Mouse (Mus musculus): ENCODE measurements around the gene Rassf8. TPM values are rescaled to one million over a fixed set of nuclear protein-coding genes. Genes with fewer than 3 reads are reported as not detected.

Rassf8 gene
- total RNA-seq, 2 experiments from 2014 or later, result 55.0 to 55.6 TPM

GRCm38 (mm10) chr6:145811174-145811573, 64.6 kb downstream of the Rassf8 start:
- no peak for DNase-seq (ENCODE audit: low spot score in 2 of 2)

- no peak for DNase-seq (ENCODE audit: low spot score in 2 of 2)
Measured at GRCm38 (mm10) chr6:145815200-145815599, 68.7 kb downstream of the Rassf8 start.

GRCm38 (mm10) chr6:145819151-145819550, 72.6 kb downstream of the Rassf8 start:
- no peak for DNase-seq (ENCODE audit: low spot score in 2 of 2)

- no peak for DNase-seq (ENCODE audit: low spot score in 2 of 2)
Measured at GRCm38 (mm10) chr6:145822218-145822617, 75.7 kb downstream of the Rassf8 start.

GRCm38 (mm10) chr6:145823103-145823502, 76.6 kb downstream of the Rassf8 start:
- no peak for DNase-seq (ENCODE audit: low spot score in 2 of 2)

- no peak for DNase-seq (ENCODE audit: low spot score in 2 of 2)
Measured at GRCm38 (mm10) chr6:145823588-145824234, 77.2 kb downstream of the Rassf8 start.

GRCm38 (mm10) chr6:145826305-145826704, 79.8 kb downstream of the Rassf8 start:
- DNase-seq (ENCODE audit: low spot score in 2 of 2), result no peak

- DNase-seq (ENCODE audit: low spot score in 2 of 2), result no peak
Measured at GRCm38 (mm10) chr6:145829062-145829835, 82.7 kb downstream of the Rassf8 start.

- DNase-seq (ENCODE audit: low spot score in 2 of 2), result peak; percentile 46 to 70
Measured at GRCm38 (mm10) chr6:145830117-145830516, 83.6 kb downstream of the Rassf8 start.

- no peak for DNase-seq (ENCODE audit: low spot score in 2 of 2)
Measured at GRCm38 (mm10) chr6:145830617-145831016, 84.1 kb downstream of the Rassf8 start.

- DNase-seq (ENCODE audit: low spot score in 2 of 2), result no peak
Measured at GRCm38 (mm10) chr6:145832927-145833326, 86.4 kb downstream of the Rassf8 start.

GRCm38 (mm10) chr6:145835359-145835758, 88.8 kb downstream of the Rassf8 start:
- DNase-seq (ENCODE audit: low spot score in 2 of 2), result no peak

- DNase-seq (ENCODE audit: low spot score in 2 of 2), result no peak
Measured at GRCm38 (mm10) chr6:145845611-145846010, 99.1 kb downstream of the Rassf8 start.

- no peak for DNase-seq (ENCODE audit: low spot score in 2 of 2)
Measured at GRCm38 (mm10) chr6:145846076-145846475, 99.5 kb downstream of the Rassf8 start.

GRCm38 (mm10) chr6:145846948-145847347, 100.4 kb downstream of the Rassf8 start:
- no peak for DNase-seq (ENCODE audit: low spot score in 2 of 2)

- no peak for DNase-seq (ENCODE audit: low spot score in 2 of 2)
Measured at GRCm38 (mm10) chr6:145847661-145848060, 101.1 kb downstream of the Rassf8 start.

GRCm38 (mm10) chr6:145850789-145851188, 104.2 kb downstream of the Rassf8 start:
- DNase-seq (ENCODE audit: low spot score in 2 of 2), result peak in 1 of 2 experiments; percentile 40

GRCm38 (mm10) chr6:145851956-145852355, 105.4 kb downstream of the Rassf8 start:
- no peak for DNase-seq (ENCODE audit: low spot score in 2 of 2)

- no peak for DNase-seq (ENCODE audit: low spot score in 2 of 2)
Measured at GRCm38 (mm10) chr6:145852708-145853107, 106.2 kb downstream of the Rassf8 start.

- no peak for DNase-seq (ENCODE audit: low spot score in 2 of 2)
Measured at GRCm38 (mm10) chr6:145853356-145854079, 107.0 kb downstream of the Rassf8 start.

GRCm38 (mm10) chr6:145854756-145855155, 108.2 kb downstream of the Rassf8 start:
- DNase-seq (ENCODE audit: low spot score in 2 of 2), result no peak
